Mouse (Mus musculus) olfactory bulb, adult 2 months (tissue): ENCODE data around the gene Actn4. TPM values are rescaled to one million over a fixed set of nuclear protein-coding genes. Genes with fewer than 3 reads are reported as not detected.
A peak's percentile ranks its signal among the peaks of the same experiment; 100 is the strongest.

ENCODE experiments used
- H3K27ac ChIP-seq: fragments of 200-500 bp; 2 replicates; pipeline ENCODE4 v1.5.1; 2012; ENCODE audit warnings: low read depth, low read length; ENCODE audit not compliant: insufficient read depth
- H3K4me1 ChIP-seq: fragments of 200-500 bp; 2 replicates; pipeline ENCODE4 v1.6.1; 2012; ENCODE audit warnings: low read length; ENCODE audit not compliant: control insufficient read depth, insufficient read depth
- H3K4me3 ChIP-seq: fragments of 200-500 bp; 2 replicates; pipeline ENCODE4 v1.5.1; 2012; ENCODE audit warnings: mild to moderate bottlenecking, low read depth, low read length, moderate library complexity; ENCODE audit not compliant: insufficient read depth
- CTCF ChIP-seq: fragments of 200-500 bp; IDR thresholded peaks from 2 replicates; pipeline ENCODE4 v1.5.1; 2012; ENCODE audit warnings: low read depth, mild to moderate bottlenecking, low read length, moderate library complexity; ENCODE audit not compliant: insufficient read depth
- POLR2A ChIP-seq: fragments of 200-500 bp; IDR thresholded peaks from 2 replicates; pipeline ENCODE4 v1.6.1; 2012; ENCODE audit warnings: mild to moderate bottlenecking, low read depth, low read length, moderate library complexity; ENCODE audit not compliant: insufficient read depth
- WGBS: fragments of 180-500 bp; shearing (Covaris S2); methylation state at CpG from one replicate; pipeline ENCODE4 v1.1.7; 2018; 5-methylcytosine and 5-hydroxymethylcytosine counted together
- polyA plus RNA-seq: library from polyadenylated mRNA; stranded (reverse); fragments of >200 nt; gene quantifications from 2 replicates; pipeline ENCODE4 v1.2.4, GENCODE M21; 2012; ENCODE audit warnings: low replicate concordance; ENCODE audit not compliant: missing spikeins, insufficient read depth, insufficient read length

The Actn4 gene
- polyA plus RNA-seq, 1 experiment: 498 TPM

- TF ChIP-seq POLR2A: no peak
- TF ChIP-seq CTCF: no peak
- Histone ChIP-seq H3K27ac (no peak overlapping the region), H3K4me3 (no peak overlapping the region), H3K4me1 (peaks cover 14% of the 10 kb centered on the region)
- 87% methylated on average over 7 of the region's 7 CpGs for WGBS
Measured at GRCm38 (mm10) chr7:28985207-28985606, 23.1 kb upstream of the Actn4 start.

DNA sequence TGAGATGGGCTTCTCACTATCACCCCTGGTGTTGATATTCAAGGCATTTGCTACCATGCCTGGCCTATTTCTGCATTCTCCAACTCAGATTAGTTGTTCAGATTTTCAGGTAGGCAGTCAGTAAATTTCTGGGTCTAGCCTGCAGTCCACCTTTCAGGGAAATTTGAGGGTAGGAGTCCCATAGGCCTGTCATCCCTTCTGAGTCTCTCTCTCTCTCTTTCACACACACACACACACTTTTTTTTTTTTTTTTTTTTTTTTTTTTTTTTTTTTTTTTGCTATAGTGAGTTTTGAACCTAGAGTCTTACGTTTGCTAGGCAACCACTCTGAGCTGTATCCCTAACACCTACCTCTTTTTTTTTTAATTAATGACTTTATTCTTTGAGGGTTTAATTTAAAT lies 22.3 kb upstream of the Actn4 start:
- no peak for TF ChIP-seq CTCF
- TF ChIP-seq POLR2A: no peak
- Histone ChIP-seq H3K4me1 (peaks cover 14% of the 10 kb centered on the region), H3K27ac (no peak overlapping the region), H3K4me3 (no peak overlapping the region)
- WGBS: 92% methylated on average over 1 of the region's 1 CpGs

- no peak overlapping the region for H3K4me3 ChIP-seq
- 74% methylated on average over 4 of the region's 4 CpGs for WGBS
- no peak for TF ChIP-seq CTCF
- TF ChIP-seq POLR2A: no peak
- H3K27ac ChIP-seq: no peak overlapping the region
- peaks cover 14% of the 10 kb centered on the region for H3K4me1 ChIP-seq
Measured at GRCm38 (mm10) chr7:28983849-28984248, 21.7 kb upstream of the Actn4 start.

GRCm38 (mm10) chr7:28983141-28983564 lies 21.0 kb upstream of the Actn4 start:
- 77% methylated on average over 11 of the region's 11 CpGs for WGBS
- Histone ChIP-seq H3K27ac (no peak overlapping the region), H3K4me3 (no peak overlapping the region), H3K4me1 (peaks cover 14% of the 10 kb centered on the region)
- TF ChIP-seq POLR2A (no peak), CTCF (no peak)

DNA sequence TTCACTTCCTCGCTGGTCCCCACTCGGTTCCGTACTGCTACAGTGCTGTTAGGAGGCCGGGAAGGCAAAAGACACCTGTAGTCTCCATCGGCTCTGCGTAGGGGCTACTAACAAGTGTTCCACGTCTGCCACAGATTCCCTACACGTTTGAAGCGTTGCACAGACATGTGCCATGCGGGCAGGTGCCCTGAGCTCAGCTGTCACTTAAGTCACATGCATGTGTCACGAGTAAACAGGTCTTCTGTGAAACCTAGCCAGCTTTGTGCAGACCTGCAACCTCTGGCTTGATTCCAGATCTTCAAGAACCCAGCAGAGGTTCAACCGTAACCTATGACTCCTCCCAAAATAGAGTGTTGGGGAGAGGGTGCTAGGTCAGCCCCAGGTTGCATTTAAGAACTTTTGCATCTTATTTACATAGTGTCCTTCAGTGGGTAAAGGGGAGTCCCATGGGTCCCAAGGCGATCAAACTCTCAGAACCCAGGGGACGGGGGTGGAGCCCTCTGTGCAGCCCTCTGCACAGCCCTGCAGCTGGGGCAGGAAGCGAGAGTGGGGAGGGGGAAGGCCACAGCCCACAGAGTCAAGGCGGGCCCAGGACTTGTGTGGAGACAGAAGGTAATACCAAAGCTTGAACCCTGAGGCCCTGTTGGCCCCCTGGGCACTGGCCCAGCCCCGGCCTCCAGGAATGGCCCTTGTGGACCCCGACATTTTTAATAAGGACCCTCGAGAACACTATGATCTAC lies 20.3 kb upstream of the Actn4 start:
- WGBS: 14% methylated on average over 19 of the region's 19 CpGs
- peak overlapping the region; percentile 18; the same call in 1 of the 2 replicates for H3K27ac ChIP-seq

GRCm38 (mm10) chr7:28981651-28982273 lies 19.6 kb upstream of the Actn4 start, which contains the start of the genes Eif3k and Map4k1:
Eif3k (minus strand) TSS chr7:28981864.
Map4k1 (plus strand) TSS chr7:28982050.
- Histone ChIP-seq H3K4me1 (peaks cover 14% of the 10 kb centered on the region), H3K4me3 (peak within 1 kb of the TSS; percentile 64), H3K27ac (peak within 1 kb of the TSS; percentile 18; the same call in 1 of the 2 replicates)
- WGBS: under 1% methylated on average over 36 of the region's 36 CpGs
- TF ChIP-seq CTCF: no peak
- TF ChIP-seq POLR2A: peak; percentile 20; the same call in 1 of the 2 replicates

More for the DNA sequence above, 20.3 kb upstream of the Actn4 start:
- Histone ChIP-seq H3K4me3 (peak overlapping the region; percentile 61), H3K4me1 (peaks cover 14% of the 10 kb centered on the region)
- TF ChIP-seq POLR2A (no peak), CTCF (no peak)

GRCm38 (mm10) chr7:28977556-28977955 lies 15.4 kb upstream of the Actn4 start:
- peaks cover 12% of the 10 kb centered on the region for H3K4me1 ChIP-seq
- WGBS: 84% methylated on average over 9 of the region's 9 CpGs
- TF ChIP-seq CTCF (no peak), POLR2A (no peak)
- no peak overlapping the region for H3K27ac ChIP-seq
- no peak overlapping the region for H3K4me3 ChIP-seq

DNA sequence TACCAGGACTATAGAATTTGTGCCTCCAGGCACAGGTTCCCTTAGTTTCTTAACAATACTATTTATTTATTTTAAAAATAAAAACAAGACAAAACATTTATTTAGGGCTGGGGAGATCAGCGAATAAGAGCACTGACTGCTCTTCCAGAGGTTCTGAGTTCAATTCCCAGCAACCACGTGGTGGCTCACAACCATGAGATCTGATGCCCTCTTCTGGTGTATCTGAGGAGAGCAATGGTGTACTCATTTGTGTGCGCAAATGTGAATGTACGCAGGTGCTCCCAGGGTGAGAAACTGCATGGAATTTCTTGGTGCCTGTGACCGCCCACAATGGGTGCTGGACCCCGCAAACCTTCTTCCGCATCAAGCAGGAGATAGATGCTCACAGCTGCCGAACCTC lies 10.9 kb upstream of the Actn4 start:
- Histone ChIP-seq H3K27ac (no peak overlapping the region), H3K4me3 (no peak overlapping the region), H3K4me1 (no peaks in the 10 kb centered on the region)
- TF ChIP-seq POLR2A (no peak), CTCF (no peak)
- 79% methylated on average over 8 of the region's 8 CpGs for WGBS

- 70% methylated on average over 8 of the region's 8 CpGs for WGBS
- Histone ChIP-seq H3K4me3 (no peak overlapping the region), H3K4me1 (no peaks in the 10 kb centered on the region), H3K27ac (no peak overlapping the region)
- TF ChIP-seq CTCF: peak; percentile 86
- no peak for TF ChIP-seq POLR2A
Measured at GRCm38 (mm10) chr7:28972542-28972985, 10.4 kb upstream of the Actn4 start.
